Mouse (Mus musculus): ENCODE data around the gene Gpr35.

GRCm38 (mm10) chr1:92982931-92983605 is 32.4 kb downstream of the Gpr35 start:
- TF ChIP-seq CTCF (IDR thresholded peaks at IDR 0.05; ENCODE audit: low read depth), result no peak
- TF ChIP-seq EP300 (optimal IDR thresholded peaks at IDR 0.05), result no peak
